Mouse (Mus musculus): ENCODE data around the gene Gdf7. TPM values are rescaled to one million over a fixed set of nuclear protein-coding genes. Genes with fewer than 3 reads are reported as not detected.

Gdf7 gene
- polyA plus RNA-seq, 2 experiments = not detected

- WGBS (ENCODE audit: insufficient replicate concordance) = 7% methylated on average over 45 of the region's 46 CpGs
- TF ChIP-seq EP300 (IDR thresholded peaks at IDR 0.05; ENCODE audit: low read depth) (no peak), CTCF (IDR thresholded peaks at IDR 0.05; ENCODE audit: low read depth) (no peak)
- no peaks in the 10 kb centered on the region for H3K4me1 ChIP-seq (replicated peaks; ENCODE audit: control insufficient read depth in 2 of 2, insufficient read depth in 2 of 2, low read length in 1 of 2)
- H3K4me3 ChIP-seq (ENCODE audit: insufficient read depth in 1 of 2, low read depth in 2 of 2, low read length in 2 of 2) = peak overlapping the region in 1 of 2 experiments; percentile 28; a peak in 1 of 4 replicates
- no peak overlapping the region for H3K27ac ChIP-seq
- DNase-seq (ENCODE audit: low read depth in 3 of 3, low spot score in 3 of 3) (no peak), ATAC-seq (ENCODE audit: insufficient read depth) (no peak)
- no peaks in the 10 kb centered on the region for H3K9me3 ChIP-seq (ENCODE audit: control insufficient read depth, low read length)
- H3K27me3 ChIP-seq (ENCODE audit: control insufficient read depth, insufficient read depth, low read length) = peaks cover 79% of the 10 kb centered on the region
- H3K4me2 ChIP-seq (ENCODE audit: low read depth) = peak overlapping the region; percentile 32; the same call in 1 of the 2 replicates
- H3K9ac ChIP-seq (replicated peaks) = no peak overlapping the region
- no peaks in the 10 kb centered on the region for H3K36me3 ChIP-seq (replicated peaks; ENCODE audit: control insufficient read depth, insufficient read depth, low read depth)
Observed at GRCm38 (mm10) chr12:8301011-8301814, 541 bp downstream of the Gdf7 start.

GRCm38 (mm10) chr12:8300521-8300920, 1.2 kb downstream of the Gdf7 start:
- no peak overlapping the region for H3K4me2 ChIP-seq (ENCODE audit: low read depth)
- no peak for TF ChIP-seq EP300 (IDR thresholded peaks at IDR 0.05; ENCODE audit: low read depth)
- TF ChIP-seq CTCF (IDR thresholded peaks at IDR 0.05; ENCODE audit: low read depth) = no peak
- no peak for DNase-seq (ENCODE audit: low read depth in 3 of 3, low spot score in 3 of 3)
- H3K9ac ChIP-seq (replicated peaks) = no peak overlapping the region
- no peaks in the 10 kb centered on the region for H3K9me3 ChIP-seq (ENCODE audit: control insufficient read depth, low read length)
- no peaks in the 10 kb centered on the region for H3K4me1 ChIP-seq (replicated peaks; ENCODE audit: control insufficient read depth in 2 of 2, insufficient read depth in 2 of 2, low read length in 1 of 2)
- H3K4me3 ChIP-seq (ENCODE audit: insufficient read depth in 1 of 2, low read depth in 2 of 2, low read length in 2 of 2) = no peak overlapping the region
- H3K36me3 ChIP-seq (replicated peaks; ENCODE audit: control insufficient read depth, insufficient read depth, low read depth) = no peaks in the 10 kb centered on the region
- ATAC-seq (ENCODE audit: insufficient read depth) = no peak
- H3K27me3 ChIP-seq (ENCODE audit: control insufficient read depth, insufficient read depth, low read length) = peaks cover 79% of the 10 kb centered on the region
- WGBS (ENCODE audit: insufficient replicate concordance) = 38% methylated on average over 5 of the region's 5 CpGs
- H3K27ac ChIP-seq = no peak overlapping the region

GRCm38 (mm10) chr12:8300111-8300480, 1.7 kb downstream of the Gdf7 start:
- Histone ChIP-seq H3K27me3 (ENCODE audit: control insufficient read depth, insufficient read depth, low read length) (peaks cover 80% of the 10 kb centered on the region), H3K27ac (no peak overlapping the region), H3K9ac (replicated peaks) (no peak overlapping the region), H3K4me3 (ENCODE audit: insufficient read depth in 1 of 2, low read depth in 2 of 2, low read length in 2 of 2) (no peak overlapping the region), H3K4me1 (replicated peaks; ENCODE audit: control insufficient read depth in 2 of 2, insufficient read depth in 2 of 2, low read length in 1 of 2) (no peaks in the 10 kb centered on the region), H3K36me3 (replicated peaks; ENCODE audit: control insufficient read depth, insufficient read depth, low read depth) (no peaks in the 10 kb centered on the region), H3K4me2 (ENCODE audit: low read depth) (no peak overlapping the region), H3K9me3 (ENCODE audit: control insufficient read depth, low read length) (no peaks in the 10 kb centered on the region)
- DNase-seq (ENCODE audit: low read depth in 3 of 3, low spot score in 3 of 3) = no peak
- TF ChIP-seq CTCF (IDR thresholded peaks at IDR 0.05; ENCODE audit: low read depth) = no peak
- TF ChIP-seq EP300 (IDR thresholded peaks at IDR 0.05; ENCODE audit: low read depth) = no peak
- no peak for ATAC-seq (ENCODE audit: insufficient read depth)
- WGBS (ENCODE audit: insufficient replicate concordance) = 23% methylated on average over 10 of the region's 10 CpGs

- ATAC-seq (ENCODE audit: insufficient read depth) (no peak), DNase-seq (ENCODE audit: low read depth in 3 of 3, low spot score in 3 of 3) (no peak)
- TF ChIP-seq CTCF (IDR thresholded peaks at IDR 0.05; ENCODE audit: low read depth) = no peak
- TF ChIP-seq EP300 (IDR thresholded peaks at IDR 0.05; ENCODE audit: low read depth) = no peak
- H3K4me3 ChIP-seq (ENCODE audit: insufficient read depth in 1 of 2, low read depth in 2 of 2, low read length in 2 of 2) = no peak overlapping the region
- no peak overlapping the region for H3K27ac ChIP-seq
- peaks cover 80% of the 10 kb centered on the region for H3K27me3 ChIP-seq (ENCODE audit: control insufficient read depth, insufficient read depth, low read length)
- H3K4me2 ChIP-seq (ENCODE audit: low read depth) = no peak overlapping the region
- 10% methylated on average over 34 of the region's 34 CpGs for WGBS (ENCODE audit: insufficient replicate concordance)
- H3K9ac ChIP-seq (replicated peaks) = no peak overlapping the region
- no peaks in the 10 kb centered on the region for H3K9me3 ChIP-seq (ENCODE audit: control insufficient read depth, low read length)
- no peaks in the 10 kb centered on the region for H3K36me3 ChIP-seq (replicated peaks; ENCODE audit: control insufficient read depth, insufficient read depth, low read depth)
- H3K4me1 ChIP-seq (replicated peaks; ENCODE audit: control insufficient read depth in 2 of 2, insufficient read depth in 2 of 2, low read length in 1 of 2) = no peaks in the 10 kb centered on the region; a peak in 1 of 4 replicates
Observed at GRCm38 (mm10) chr12:8299143-8300110, 2.3 kb downstream of the Gdf7 start.

All from liver, embryonic 14.5 days (tissue).